Mouse (Mus musculus) stomach, postnatal 0 days (tissue): ENCODE data around the gene Clip1. TPM values are rescaled to one million over a fixed set of nuclear protein-coding genes. Genes with fewer than 3 reads are reported as not detected.
A peak's percentile ranks its signal among the peaks of the same experiment; 100 is the strongest.

Experiments
- ATAC-seq: fragments of 200-750 bp; cut with Nextera tagmentation; 2 replicates; pipeline ENCODE4 v1.8.0; 2017; ENCODE audit not compliant: low FRiP score, low TSS enrichment
- DNase-seq: peaks from one replicate; pipeline ENCODE4 v3.0.0-alpha.2; 2016; ENCODE audit warnings: low spot score
- H3K27ac ChIP-seq: fragments of 300-500 bp; sonication (generic); replicated peaks from 2 replicates; pipeline ENCODE4 v1.5.1; 2014; ENCODE audit warnings: mild to moderate bottlenecking, control low read depth
- H3K27me3 ChIP-seq: fragments of 300-500 bp; sonication (generic); 2 replicates; pipeline ENCODE4 v1.6.1; 2014; ENCODE audit warnings: low read length; ENCODE audit not compliant: control insufficient read depth, insufficient read depth
- H3K36me3 ChIP-seq: fragments of 300-500 bp; sonication (generic); 2 replicates; pipeline ENCODE4 v1.6.1; 2014; ENCODE audit warnings: low read length, mixed read lengths; ENCODE audit not compliant: control insufficient read depth, insufficient read depth
- H3K4me1 ChIP-seq: fragments of 300-500 bp; sonication (generic); replicated peaks from 2 replicates; pipeline ENCODE4 v1.6.1; 2014; ENCODE audit warnings: antibody characterized with exemption; ENCODE audit not compliant: control insufficient read depth, insufficient read depth
- H3K4me2 ChIP-seq: fragments of 300-500 bp; sonication (generic); replicated peaks from 2 replicates; pipeline ENCODE4 v1.6.1; 2014; ENCODE audit warnings: low read depth, mild to moderate bottlenecking, control low read depth, moderate library complexity
- H3K4me3 ChIP-seq: fragments of 300-500 bp; sonication (generic); 2 replicates; pipeline ENCODE4 v1.5.1; 2014; ENCODE audit warnings: low read depth, low read length, control low read depth
- H3K9ac ChIP-seq: fragments of 300-500 bp; sonication (generic); 2 replicates; pipeline ENCODE4 v1.6.1; 2014; ENCODE audit warnings: mild to moderate bottlenecking, low read length, control low read depth, mixed read lengths
- H3K9me3 ChIP-seq: fragments of 300-500 bp; sonication (generic); 2 replicates; pipeline ENCODE4 v1.6.1; 2016; ENCODE audit warnings: low read length; ENCODE audit not compliant: control insufficient read depth
- CTCF ChIP-seq: IDR thresholded peaks from 2 replicates; pipeline ENCODE4 v1.5.1; 2016; ENCODE audit warnings: antibody characterized with exemption, low read depth, mild to moderate bottlenecking, moderate library complexity
- EP300 ChIP-seq: optimal IDR thresholded peaks from 2 replicates; pipeline ENCODE3; 2016; ENCODE audit warnings: antibody characterized with exemption
- WGBS: fragments of 180-500 bp; shearing (Covaris S2); extraction: QIAGEN DNeasy Blood & Tissue Kit; methylation state at CpG from one replicate; pipeline ENCODE4 v1.1.7; 2014; 5-methylcytosine and 5-hydroxymethylcytosine counted together
- polyA plus RNA-seq: library from polyadenylated mRNA; unstranded; fragments of >200 nt; fragmentation: Nextera tagmentation; extraction: Ambion mirVana; gene quantifications from 2 replicates; pipeline ENCODE4 v1.2.1, GENCODE M21; 2015

Gene Clip1
- polyA plus RNA-seq, 1 experiment from 2014 or later: 41.4 TPM

DNA sequence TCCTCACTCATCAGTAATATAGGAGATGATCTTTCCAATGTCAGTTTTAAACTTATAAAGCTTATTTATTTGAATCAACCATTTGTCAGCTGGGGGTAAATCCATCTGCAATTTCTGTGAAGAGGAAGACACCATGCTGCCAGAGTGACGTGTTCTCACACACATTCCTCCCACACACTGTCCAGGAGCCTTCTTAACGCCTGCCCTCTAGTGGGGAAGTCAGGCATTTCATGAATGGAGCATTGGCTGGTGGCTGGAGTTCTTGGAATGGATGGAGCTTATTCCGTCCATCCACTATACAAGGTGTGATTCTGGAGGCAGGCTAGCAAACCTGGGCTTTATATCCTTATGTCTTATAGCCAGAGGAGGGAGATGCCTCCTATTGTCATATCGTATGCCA, 74.6 kb downstream of the Clip1 start:
- Histone ChIP-seq H3K4me3 (no peak overlapping the region), H3K9me3 (no peaks in the 10 kb centered on the region), H3K27ac (no peak overlapping the region), H3K27me3 (no peaks in the 10 kb centered on the region), H3K4me1 (no peaks in the 10 kb centered on the region), H3K36me3 (peaks cover 20% of the 10 kb centered on the region), H3K9ac (no peak overlapping the region), H3K4me2 (no peak overlapping the region)
- peak; percentile 78 for ATAC-seq
- WGBS: 32% methylated on average over 4 of the region's 4 CpGs
- TF ChIP-seq EP300: no peak
- TF ChIP-seq CTCF: peak; percentile 93
- DNase-seq: peak; percentile 71

DNA sequence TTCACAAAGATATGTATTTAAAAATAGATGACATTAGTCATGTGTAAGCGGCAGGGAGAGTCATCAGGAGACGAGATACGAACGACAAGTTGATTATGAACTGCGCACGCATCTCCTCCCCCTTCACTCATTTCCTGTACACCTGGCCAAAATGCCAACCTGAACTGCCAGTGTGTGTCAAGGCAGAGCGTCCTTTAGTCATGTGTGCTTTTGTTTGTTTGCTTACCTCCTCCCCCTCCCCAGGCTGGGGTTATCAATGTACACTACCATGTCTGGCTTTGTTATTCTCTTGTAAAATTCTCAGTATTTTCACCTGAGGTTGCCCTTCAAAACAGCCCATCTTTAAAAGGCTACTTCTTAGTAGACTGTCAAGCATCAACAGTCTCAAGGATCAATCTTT, 75.0 kb downstream of the Clip1 start:
- DNase-seq: no peak
- ATAC-seq: no peak
- no peaks in the 10 kb centered on the region for H3K4me1 ChIP-seq
- no peaks in the 10 kb centered on the region for H3K9me3 ChIP-seq
- H3K4me2 ChIP-seq: no peak overlapping the region
- H3K27me3 ChIP-seq: no peaks in the 10 kb centered on the region
- 88% methylated on average over 7 of the region's 7 CpGs for WGBS
- H3K27ac ChIP-seq: no peak overlapping the region
- H3K36me3 ChIP-seq: peaks cover 20% of the 10 kb centered on the region
- no peak overlapping the region for H3K4me3 ChIP-seq
- TF ChIP-seq CTCF (no peak), EP300 (no peak)
- no peak overlapping the region for H3K9ac ChIP-seq

DNA sequence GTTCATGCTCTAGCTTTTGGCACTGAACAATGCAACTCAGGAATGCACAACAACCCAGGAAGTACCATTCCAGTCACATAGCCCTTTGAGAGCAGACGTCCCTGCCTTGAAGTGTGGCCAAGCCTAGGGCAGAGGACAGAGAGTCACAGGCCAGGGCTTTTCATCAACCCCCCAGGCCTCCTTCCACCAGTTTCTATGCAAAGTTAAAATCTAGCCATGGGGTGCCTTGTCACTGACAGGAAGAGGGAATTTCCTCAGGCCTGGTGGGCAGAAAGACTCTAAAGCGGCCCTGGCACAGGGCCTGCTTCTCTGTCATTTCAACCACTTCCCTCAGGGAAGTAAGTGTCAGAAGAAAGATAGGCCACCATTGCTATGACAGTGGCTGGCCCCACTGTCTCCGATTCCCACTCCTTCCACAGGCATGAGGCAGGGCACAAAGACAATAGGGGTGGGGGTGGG, 77.2 kb downstream of the Clip1 start:
- Histone ChIP-seq H3K4me1 (no peaks in the 10 kb centered on the region), H3K27ac (no peak overlapping the region), H3K9ac (no peak overlapping the region), H3K4me2 (no peak overlapping the region), H3K36me3 (peaks cover 19% of the 10 kb centered on the region), H3K9me3 (no peaks in the 10 kb centered on the region), H3K4me3 (no peak overlapping the region), H3K27me3 (no peaks in the 10 kb centered on the region)
- no peak for TF ChIP-seq CTCF
- TF ChIP-seq EP300: no peak
- ATAC-seq (no peak), DNase-seq (no peak)
- WGBS: 81% methylated on average over 3 of the region's 3 CpGs

DNA sequence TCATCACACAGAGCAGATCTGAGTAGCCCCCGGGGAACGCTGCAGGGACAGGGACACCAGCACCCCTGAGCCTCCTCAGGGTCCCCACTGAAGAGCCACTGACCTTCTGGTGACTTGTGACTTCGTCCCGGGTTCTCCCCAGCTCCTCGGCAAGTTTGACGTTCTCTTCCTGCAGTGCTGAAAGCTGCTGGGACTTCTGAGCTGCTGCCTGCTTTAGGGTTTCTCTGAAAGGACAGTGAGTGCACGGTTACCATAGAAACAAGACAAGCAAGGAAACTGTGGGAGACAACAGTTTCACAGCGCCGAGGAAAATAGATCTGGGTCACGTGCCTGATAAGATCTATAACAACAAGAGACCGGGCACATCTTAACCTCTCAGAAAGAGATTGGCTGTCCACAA, 80.9 kb downstream of the Clip1 start:
- no peak for DNase-seq

GRCm38 (mm10) chr5:123602174-123602573, 82.2 kb downstream of the Clip1 start:
- no peak for DNase-seq
- TF ChIP-seq EP300: no peak
- no peak for TF ChIP-seq CTCF
- WGBS: 90% methylated on average over 6 of the region's 6 CpGs

More for the DNA sequence above, 80.9 kb downstream of the Clip1 start:
- Histone ChIP-seq H3K4me2 (no peak overlapping the region), H3K27me3 (no peaks in the 10 kb centered on the region), H3K27ac (no peak overlapping the region), H3K9ac (no peak overlapping the region), H3K4me3 (no peak overlapping the region), H3K4me1 (no peaks in the 10 kb centered on the region), H3K36me3 (peaks cover 20% of the 10 kb centered on the region), H3K9me3 (no peaks in the 10 kb centered on the region)
- ATAC-seq: no peak
- TF ChIP-seq CTCF (no peak), EP300 (no peak)
- WGBS: 63% methylated on average over 11 of the region's 11 CpGs

GRCm38 (mm10) chr5:123599319-123599718, 85.1 kb downstream of the Clip1 start:
- ATAC-seq (no peak), DNase-seq (no peak)
- Histone ChIP-seq H3K27me3 (no peaks in the 10 kb centered on the region), H3K9ac (no peak overlapping the region), H3K4me3 (no peak overlapping the region), H3K9me3 (no peaks in the 10 kb centered on the region), H3K4me1 (no peaks in the 10 kb centered on the region), H3K27ac (0 out of 2 replicates have a peak overlapping the region, but pooled peaks have one; percentile 0), H3K36me3 (peaks cover 12% of the 10 kb centered on the region), H3K4me2 (no peak overlapping the region)
- 51% methylated on average over 6 of the region's 6 CpGs for WGBS
- TF ChIP-seq EP300 (no peak), CTCF (no peak)

More at GRCm38 (mm10) chr5:123602174-123602573, 82.2 kb downstream of the Clip1 start:
- no peak for ATAC-seq
- no peaks in the 10 kb centered on the region for H3K27me3 ChIP-seq
- H3K4me2 ChIP-seq: no peak overlapping the region
- H3K4me3 ChIP-seq: no peak overlapping the region
- H3K27ac ChIP-seq: no peak overlapping the region
- H3K4me1 ChIP-seq: no peaks in the 10 kb centered on the region
- H3K9me3 ChIP-seq: no peaks in the 10 kb centered on the region
- peaks cover 18% of the 10 kb centered on the region for H3K36me3 ChIP-seq
- H3K9ac ChIP-seq: no peak overlapping the region
